Mouse (Mus musculus) midbrain, embryonic 16.5 days (tissue): ENCODE measurements around the gene Vmo1. TPM values are rescaled to one million over a fixed set of nuclear protein-coding genes. Genes with fewer than 3 reads are reported as not detected.
"Not testable (repeated sequence)": the region's sequence is repeated elsewhere in the genome, so short reads cannot be mapped to it uniquely, and the experiment has no call there.

ENCODE experiments used
- ATAC-seq: fragments of 200-750 bp; cut with Nextera tagmentation; 2 replicates; pipeline ENCODE4 v1.8.0; 2017; ENCODE audit warnings: moderate TSS enrichment
- H3K27ac ChIP-seq: fragments of 300-500 bp; sonication (generic); 2 replicates; pipeline ENCODE4 v1.5.1; 2014; ENCODE audit warnings: mild to moderate bottlenecking, low read length, mixed read lengths
- H3K27me3 ChIP-seq: fragments of 300-500 bp; sonication (generic); 2 replicates; pipeline ENCODE4 v1.6.1; 2014; ENCODE audit warnings: low read depth, low read length, mixed read lengths; ENCODE audit not compliant: control insufficient read depth, insufficient read depth
- H3K36me3 ChIP-seq: fragments of 300-500 bp; sonication (generic); 2 replicates; pipeline ENCODE4 v1.6.1; 2014; ENCODE audit warnings: mild to moderate bottlenecking, low read length, moderate library complexity, mixed read lengths; ENCODE audit not compliant: control insufficient read depth, insufficient read depth
- H3K4me1 ChIP-seq: fragments of 300-500 bp; sonication (generic); 2 replicates; pipeline ENCODE4 v1.6.1; 2014; ENCODE audit warnings: mild to moderate bottlenecking, low read length, mixed read lengths; ENCODE audit not compliant: control insufficient read depth, insufficient read depth
- H3K4me2 ChIP-seq: fragments of 300-500 bp; sonication (generic); 2 replicates; pipeline ENCODE4 v1.6.1; 2014; ENCODE audit warnings: mild to moderate bottlenecking, low read length, mixed read lengths
- H3K4me3 ChIP-seq: fragments of 300-500 bp; sonication (generic); 2 replicates; pipeline ENCODE4 v1.5.1; 2014; ENCODE audit warnings: low read depth, mild to moderate bottlenecking, low read length, moderate library complexity, mixed read lengths
- H3K9ac ChIP-seq: fragments of 300-500 bp; sonication (generic); 2 replicates; pipeline ENCODE4 v1.6.1; 2014; ENCODE audit warnings: low read depth, low read length, mixed read lengths
- H3K9me3 ChIP-seq: fragments of 300-500 bp; sonication (generic); replicated peaks from 2 replicates; pipeline ENCODE4 v1.6.1; 2014; ENCODE audit warnings: mild to moderate bottlenecking, low read length, mixed read lengths; ENCODE audit not compliant: control insufficient read depth, poor library complexity, severe bottlenecking
- WGBS: fragments of 180-500 bp; shearing (Covaris S2); extraction: QIAGEN DNeasy Blood & Tissue Kit; methylation state at CpG from one replicate; pipeline ENCODE4 v1.1.7; 2014; 5-methylcytosine and 5-hydroxymethylcytosine counted together
- polyA plus RNA-seq: library from polyadenylated mRNA; unstranded; fragments of >200 nt; fragmentation: Nextera tagmentation; extraction: Ambion mirVana; gene quantifications from 2 replicates; pipeline ENCODE4 v1.2.1, GENCODE M21; 2015

The Vmo1 gene
- polyA plus RNA-seq, 1 experiment from 2014 or later, result not detected

DNA sequence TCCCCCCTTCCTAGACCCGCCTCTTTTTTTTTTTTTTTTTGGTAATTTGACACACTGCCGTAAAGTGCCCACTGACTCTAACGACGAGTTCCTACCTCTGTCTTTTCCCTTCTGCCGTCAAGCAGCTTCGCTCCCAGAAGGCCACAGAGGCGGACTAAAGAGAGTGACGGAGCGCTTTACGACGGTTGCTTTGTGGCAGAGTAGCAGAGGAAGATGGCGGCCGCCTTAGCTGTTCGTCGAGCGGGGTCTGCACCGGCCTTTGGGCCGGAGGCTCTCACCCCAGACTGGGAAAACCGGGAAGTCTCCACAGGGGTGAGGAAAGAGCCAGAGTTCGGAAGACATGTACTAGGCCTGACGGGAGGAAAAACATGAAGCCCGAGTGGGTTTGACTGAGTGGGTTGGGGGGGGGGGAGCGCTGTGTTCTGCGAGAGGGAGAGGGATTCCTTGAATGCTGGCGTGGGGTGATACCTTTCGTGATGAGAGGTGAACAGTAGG lies 10.8 kb upstream of the Vmo1 start, which contains the start of gene Psmb6:
Psmb6 (plus strand) TSS at position 184 of the 495 bp plus-strand sequence.
- ATAC-seq, result peak; percentile 93
- H3K4me1 ChIP-seq, result peaks cover 5% of the 10 kb centered on the region
- H3K4me2 ChIP-seq, result peak within 1 kb of the TSS; percentile 80
- under 1% methylated on average over 24 of the region's 26 CpGs for WGBS
- H3K9me3 ChIP-seq, result no peaks in the 10 kb centered on the region
- peak within 1 kb of the TSS; percentile 64 for H3K9ac ChIP-seq
- H3K27me3 ChIP-seq, result no peaks in the 10 kb centered on the region
- peak within 1 kb of the TSS; percentile 59 for H3K4me3 ChIP-seq
- H3K27ac ChIP-seq, result no peak within 1 kb of the TSS
- H3K36me3 ChIP-seq, result peaks cover 14% of the 10 kb centered on the region

GRCm38 (mm10) chr11:70524782-70525181 lies 10.4 kb upstream of the Vmo1 start:
- ATAC-seq, result peak; percentile 25; the same call in 1 of the 2 replicates
- H3K9me3 ChIP-seq, result no peaks in the 10 kb centered on the region
- WGBS, result 6% methylated on average over 8 of the region's 8 CpGs

GRCm38 (mm10) chr11:70523306-70523989 lies 9.0 kb upstream of the Vmo1 start:
- 89% methylated on average over 8 of the region's 8 CpGs for WGBS
- not testable (repeated sequence) for ATAC-seq, H3K27ac ChIP-seq, H3K9me3 ChIP-seq, H3K27me3 ChIP-seq, H3K9ac ChIP-seq, H3K4me1 ChIP-seq, H3K4me3 ChIP-seq, H3K4me2 ChIP-seq
- peaks cover 11% of the 10 kb centered on the region for H3K36me3 ChIP-seq

More at GRCm38 (mm10) chr11:70524782-70525181, 10.4 kb upstream of the Vmo1 start:
- Histone ChIP-seq H3K4me3 (peak overlapping the region; percentile 59), H3K27me3 (no peaks in the 10 kb centered on the region), H3K4me2 (peak overlapping the region; percentile 53), H3K4me1 (peaks cover 5% of the 10 kb centered on the region), H3K9ac (peak overlapping the region; percentile 56), H3K27ac (no peak overlapping the region), H3K36me3 (peaks cover 14% of the 10 kb centered on the region)

DNA sequence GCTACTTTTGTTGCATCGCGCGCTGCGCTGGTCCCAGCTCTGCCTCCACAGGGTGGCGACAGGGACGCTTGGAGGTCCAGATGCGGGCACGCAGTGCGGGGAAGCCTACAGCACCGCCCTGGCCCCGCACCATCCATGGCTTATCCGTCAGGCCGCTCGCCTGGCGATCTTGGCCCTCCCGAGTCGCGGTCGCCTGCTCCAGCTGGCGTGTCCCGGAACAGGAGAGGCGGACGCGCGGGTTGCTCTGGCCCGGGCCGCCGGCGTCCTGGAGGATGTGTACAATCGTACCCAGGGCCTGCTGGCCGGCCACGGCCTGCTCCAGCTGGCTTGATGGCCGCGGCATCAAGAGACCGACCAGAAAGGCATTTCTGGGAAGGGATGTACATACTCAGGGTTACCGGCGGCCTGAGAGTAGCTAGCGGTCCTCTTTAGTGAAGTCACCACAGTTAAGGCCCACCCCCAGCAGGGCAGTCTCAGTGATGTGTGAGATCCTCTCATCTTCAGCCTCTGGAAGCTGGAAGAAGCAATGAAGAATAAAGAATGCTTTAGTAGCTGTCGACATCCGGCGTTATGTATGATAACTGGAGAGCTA lies 5.9 kb upstream of the Vmo1 start:
- Histone ChIP-seq H3K4me2 (peak overlapping the region; percentile 47), H3K9me3 (no peaks in the 10 kb centered on the region), H3K4me3 (peak overlapping the region; percentile 22), H3K9ac (peak overlapping the region; percentile 62), H3K27me3 (no peaks in the 10 kb centered on the region), H3K4me1 (no peaks in the 10 kb centered on the region), H3K27ac (peak overlapping the region; percentile 57; the same call in 1 of the 2 replicates), H3K36me3 (no peaks in the 10 kb centered on the region)
- 13% methylated on average over 41 of the region's 41 CpGs for WGBS
- ATAC-seq, result peak; percentile 58; the same call in 1 of the 2 replicates

GRCm38 (mm10) chr11:70518923-70519322 lies 4.5 kb upstream of the Vmo1 start, which contains the start of gene Gltpd2:
Gene Gltpd2, plus strand, starts transcription at chr11:70519196.
- ATAC-seq, result no peak

DNA sequence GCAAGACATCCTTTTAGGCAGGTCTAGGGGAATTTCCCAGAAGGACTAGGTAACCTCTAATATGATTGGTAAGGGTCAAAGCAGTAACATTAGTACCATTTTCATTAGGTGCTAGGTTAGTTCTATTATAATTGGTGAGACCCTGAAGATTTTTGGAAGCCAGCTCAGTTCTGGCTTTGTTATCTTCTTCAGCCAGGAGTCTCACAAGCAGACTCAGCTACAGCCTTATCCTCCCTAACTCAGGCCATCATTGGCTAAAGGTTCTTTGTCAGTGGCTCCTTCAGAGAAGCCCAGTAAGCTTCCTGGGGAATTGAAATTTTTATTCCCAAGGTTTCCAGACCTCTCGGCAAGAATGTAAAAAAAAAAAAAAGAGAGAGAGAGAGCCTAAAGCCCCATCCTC lies 4.0 kb upstream of the Vmo1 start:
- no peak overlapping the region for H3K4me3 ChIP-seq
- H3K36me3 ChIP-seq, result no peaks in the 10 kb centered on the region
- no peaks in the 10 kb centered on the region for H3K27me3 ChIP-seq
- H3K4me2 ChIP-seq, result no peak overlapping the region
- no peaks in the 10 kb centered on the region for H3K4me1 ChIP-seq
- H3K9ac ChIP-seq, result no peak overlapping the region
- ATAC-seq, result no peak
- 72% methylated on average over 1 of the region's 1 CpGs for WGBS
- H3K9me3 ChIP-seq, result no peaks in the 10 kb centered on the region
- no peak overlapping the region for H3K27ac ChIP-seq

More at GRCm38 (mm10) chr11:70518923-70519322, 4.5 kb upstream of the Vmo1 start, which contains the start of gene Gltpd2:
- Histone ChIP-seq H3K27ac (no peak within 1 kb of the TSS), H3K4me3 (peak within 1 kb of the TSS; percentile 22), H3K9ac (peak within 1 kb of the TSS; percentile 62), H3K9me3 (no peaks in the 10 kb centered on the region), H3K4me1 (no peaks in the 10 kb centered on the region), H3K4me2 (peak within 1 kb of the TSS; percentile 47), H3K36me3 (no peaks in the 10 kb centered on the region), H3K27me3 (no peaks in the 10 kb centered on the region)
- 87% methylated on average over 10 of the region's 10 CpGs for WGBS

GRCm38 (mm10) chr11:70516352-70516751 lies 1.9 kb upstream of the Vmo1 start:
- ATAC-seq, result no peak

GRCm38 (mm10) chr11:70513520-70513919 lies 896 bp downstream of the Vmo1 start:
- Histone ChIP-seq H3K9ac (no peak overlapping the region), H3K9me3 (no peaks in the 10 kb centered on the region), H3K36me3 (no peaks in the 10 kb centered on the region), H3K4me3 (no peak overlapping the region), H3K27ac (no peak overlapping the region), H3K4me1 (peaks cover 6% of the 10 kb centered on the region; the same call in 1 of the 2 replicates), H3K4me2 (no peak overlapping the region), H3K27me3 (no peaks in the 10 kb centered on the region)
- WGBS, result 53% methylated on average over 11 of the region's 11 CpGs
- ATAC-seq, result no peak

More at GRCm38 (mm10) chr11:70516352-70516751, 1.9 kb upstream of the Vmo1 start:
- Histone ChIP-seq H3K9ac (no peak overlapping the region), H3K9me3 (no peaks in the 10 kb centered on the region), H3K27ac (no peak overlapping the region), H3K4me1 (no peaks in the 10 kb centered on the region), H3K27me3 (no peaks in the 10 kb centered on the region), H3K36me3 (no peaks in the 10 kb centered on the region), H3K4me2 (no peak overlapping the region), H3K4me3 (no peak overlapping the region)
- 31% methylated on average over 2 of the region's 2 CpGs for WGBS
